26 mouse cellular contexts compared by ENCODE assay signal in genomic region chr14:111683543-111683942, GRCm38 (mm10). TPM values are rescaled to one million over a fixed set of nuclear protein-coding genes. Genes with fewer than 3 reads are reported as not detected.
DNase-seq lines count a peak whose midpoint lies in the region; ATAC-seq and TF ChIP-seq lines count a peak whose summit lies in the region.
"Had no signal": no experiment of that assay in that cellular context is flagged by ENCODE, and none has a peak within 500 bp of the region (broad histone marks: within the 10 kb centered on the region; RNA-seq: fewer than 3 reads in every experiment).

No protein-coding gene starts in this region.

- ATAC-seq in heart, postnatal 0 days (ENCODE audit: insufficient read depth, low read depth): no peak
- no peak for ATAC-seq in heart, embryonic 12.5 days (ENCODE audit: insufficient number of reproducible peaks, low FRiP score)
- ATAC-seq in midbrain, embryonic 11.5 days (ENCODE audit: low FRiP score): no peak
- ATAC-seq: forebrain, embryonic 14.5 days; Patski had no signal

- H3K4me2 ChIP-seq in heart, postnatal 0 days (ENCODE audit: low read depth, low read length): no peak overlapping the region
- no peak overlapping the region for H3K4me2 ChIP-seq in heart, embryonic 12.5 days
- no peak overlapping the region for H3K4me2 ChIP-seq in midbrain, embryonic 11.5 days
- H3K4me2 ChIP-seq: embryonic facial prominence, embryonic 12.5 days; embryonic facial prominence, embryonic 15.5 days; hindbrain, embryonic 14.5 days had no signal

- no peak overlapping the region for H3K27ac ChIP-seq in heart, postnatal 0 days (ENCODE audit: low read depth)
- H3K27ac ChIP-seq in heart, embryonic 12.5 days (ENCODE audit: poor library complexity, severe bottlenecking): no peak overlapping the region
- no peak overlapping the region for H3K27ac ChIP-seq in midbrain, embryonic 11.5 days (ENCODE audit: low read depth, low read length)
- no peak overlapping the region for H3K27ac ChIP-seq in midbrain, embryonic 10.5 days (replicated peaks)
- H3K27ac ChIP-seq: embryonic facial prominence, embryonic 12.5 days; embryonic facial prominence, embryonic 15.5 days; heart, adult 2 months; heart, embryonic 10.5 days; hindbrain, embryonic 10.5 days; hindbrain, embryonic 14.5 days had no signal

- no peaks in the 10 kb centered on the region for H3K36me3 ChIP-seq in heart, postnatal 0 days (replicated peaks; ENCODE audit: control insufficient read depth, insufficient read depth, low read length)
- H3K36me3 ChIP-seq in heart, embryonic 12.5 days: no peaks in the 10 kb centered on the region
- H3K36me3 ChIP-seq in midbrain, embryonic 11.5 days (ENCODE audit: control insufficient read depth, insufficient read depth, low read length): no peaks in the 10 kb centered on the region
- peaks cover 22% of the 10 kb centered on the region for H3K36me3 ChIP-seq in midbrain, embryonic 10.5 days
- H3K36me3 ChIP-seq: embryonic facial prominence, embryonic 12.5 days; embryonic facial prominence, embryonic 15.5 days had no signal

- no peaks in the 10 kb centered on the region for H3K9me3 ChIP-seq in heart, postnatal 0 days (replicated peaks; ENCODE audit: control insufficient read depth, low read length)
- H3K9me3 ChIP-seq in heart, embryonic 12.5 days (replicated peaks): no peaks in the 10 kb centered on the region
- no peaks in the 10 kb centered on the region for H3K9me3 ChIP-seq in midbrain, embryonic 11.5 days (ENCODE audit: control insufficient read depth, low read length)
- H3K9me3 ChIP-seq in midbrain, embryonic 10.5 days (replicated peaks): no peaks in the 10 kb centered on the region
- H3K9me3 ChIP-seq: embryonic facial prominence, embryonic 12.5 days; embryonic facial prominence, embryonic 15.5 days; heart, embryonic 10.5 days; hindbrain, embryonic 10.5 days had no signal

- no peak for TF ChIP-seq POLR2A in brain, embryonic 14.5 days (IDR thresholded peaks at IDR 0.05; ENCODE audit: borderline replicate concordance, extremely low read depth, insufficient read depth, insufficient read length, poor library complexity, severe bottlenecking)

- WGBS in heart, postnatal 0 days: 44% methylated on average over 4 of the region's 4 CpGs
- WGBS in heart, embryonic 12.5 days: 60% methylated on average over 4 of the region's 4 CpGs
- 89% methylated on average over 4 of the region's 4 CpGs for WGBS in midbrain, embryonic 11.5 days
- 85% methylated on average over 4 of the region's 4 CpGs for WGBS in midbrain, embryonic 10.5 days

- H3K4me3 ChIP-seq in heart, postnatal 0 days (ENCODE audit: low read depth, low read length): no peak overlapping the region
- no peak overlapping the region for H3K4me3 ChIP-seq in heart, embryonic 12.5 days
- H3K4me3 ChIP-seq in midbrain, embryonic 11.5 days (ENCODE audit: low read depth, low read length): no peak overlapping the region
- H3K4me3 ChIP-seq in midbrain, embryonic 10.5 days: no peak overlapping the region
- H3K4me3 ChIP-seq: embryonic facial prominence, embryonic 12.5 days; embryonic facial prominence, embryonic 15.5 days; heart, adult 2 months; heart, embryonic 10.5 days; hindbrain, embryonic 10.5 days had no signal

- TF ChIP-seq EP300 in heart, postnatal 0 days (IDR thresholded peaks at IDR 0.05; ENCODE audit: low read depth): no peak

- peaks cover 20% of the 10 kb centered on the region for H3K27me3 ChIP-seq in heart, postnatal 0 days (ENCODE audit: control insufficient read depth, insufficient read depth, low read length)
- peaks cover 23% of the 10 kb centered on the region for H3K27me3 ChIP-seq in heart, embryonic 12.5 days (replicated peaks)
- H3K27me3 ChIP-seq in midbrain, embryonic 11.5 days (ENCODE audit: control insufficient read depth, insufficient read depth, low read length): no peaks in the 10 kb centered on the region; the same call in 1 of the 2 replicates
- peaks cover 26% of the 10 kb centered on the region for H3K27me3 ChIP-seq in midbrain, embryonic 10.5 days (ENCODE audit: low read depth, poor library complexity, severe bottlenecking)

- TF ChIP-seq CTCF in heart, postnatal 0 days (IDR thresholded peaks at IDR 0.05; ENCODE audit: low read depth): peak; percentile 17; the same call in 1 of the 2 replicates
- no peak for TF ChIP-seq CTCF in brain, embryonic 14.5 days (IDR thresholded peaks at IDR 0.05; ENCODE audit: borderline replicate concordance, extremely low read depth, insufficient read depth, insufficient read length)

- 0 out of 2 replicates have a peak, but pooled peaks cover 3% of the 10 kb centered on the region for H3K4me1 ChIP-seq in heart, postnatal 0 days (ENCODE audit: control insufficient read depth, insufficient read depth)
- peaks cover 13% of the 10 kb centered on the region for H3K4me1 ChIP-seq in heart, embryonic 12.5 days (replicated peaks)
- H3K4me1 ChIP-seq in midbrain, embryonic 11.5 days (ENCODE audit: control insufficient read depth, insufficient read depth, low read length): peaks cover 10% of the 10 kb centered on the region
- H3K4me1 ChIP-seq in midbrain, embryonic 10.5 days: peaks cover 19% of the 10 kb centered on the region

- H3K9ac ChIP-seq in heart, postnatal 0 days (replicated peaks; ENCODE audit: low read depth, low read length): no peak overlapping the region
- no peak overlapping the region for H3K9ac ChIP-seq in heart, embryonic 12.5 days
- no peak overlapping the region for H3K9ac ChIP-seq in midbrain, embryonic 11.5 days (ENCODE audit: low read length)
- H3K9ac ChIP-seq: embryonic facial prominence, embryonic 12.5 days; embryonic facial prominence, embryonic 15.5 days; hindbrain, embryonic 14.5 days had no signal

- DNase-seq in heart, postnatal 0 days (ENCODE audit: low spot score): no peak
- peak; percentile 54 for DNase-seq in midbrain, embryonic 11.5 days (ENCODE audit: low spot score, missing footprints)
- DNase-seq in midbrain, embryonic 10.5 days (ENCODE audit: low spot score): no peak
- DNase-seq in retina, postnatal 1 day: peak; percentile 48
- DNase-seq in retina, embryonic 14.5 days (ENCODE audit: low spot score): no peak
- peak; percentile 45 for DNase-seq in brain, embryonic 14.5 days (ENCODE audit: low read depth)
- DNase-seq in T-cell, adult 2 months (ENCODE audit: low spot score): no peak
- DNase-seq: adrenal gland, adult 2 months; adrenal gland, postnatal 14 days; cerebellum, adult 11-12 months; cerebellum, adult 9-10 months; gastrocnemius, postnatal 10 days; gastrocnemius, postnatal 36 days; heart, adult 2 months; heart, postnatal 10 days; heart, postnatal 36 days had no signal

RNA-seq across cellular contexts. Expression of gene Slitrk5, which starts 8.6 kb away (rescaled TPM):
- 0.31 and 2.0 TPM in 2 replicates for total RNA-seq in heart, postnatal 0 days (2014; rRNA removed; ENCODE audit: low replicate concordance)
- polyA plus RNA-seq in heart, postnatal 0 days (2015; fragmentation: Nextera tagmentation; extraction: Ambion mirVana): 1.2 and 1.3 TPM in 2 replicates
- polyA plus RNA-seq in heart, embryonic 12.5 days (2016; fragmentation: Nextera tagmentation; extraction: Ambion mirVana): 25.1 and 26.8 TPM in 2 replicates
- polyA plus RNA-seq in midbrain, embryonic 11.5 days (2014; fragmentation: Nextera tagmentation; extraction: Ambion mirVana): 15.2 and 16.4 TPM in 2 replicates
- polyA plus RNA-seq in midbrain, embryonic 10.5 days (2016; fragmentation: Nextera tagmentation; extraction: Ambion mirVana): 12.0 and 15.5 TPM in 2 replicates
- 18.3 and 27.3 TPM in 2 replicates for polyA plus RNA-seq in brain, embryonic 14.5 days (2012; rRNA removed)
- total RNA-seq: common myeloid progenitor, adult 5-6 weeks; granulocyte monocyte progenitor cell, adult 5-6 weeks; heart, adult 2 months had no signal
- polyA plus RNA-seq: Patski had no signal

Comparison
In these comparisons a context has a peak if more than half of its experiments do, and no peak if none do; other contexts are left out.
1. DNase-seq: peak in midbrain, embryonic 11.5 days (single experiment), retina, postnatal 1 day (single experiment) and brain, embryonic 14.5 days (single experiment); none in heart, postnatal 0 days (single experiment), midbrain, embryonic 10.5 days (single experiment), retina, embryonic 14.5 days (single experiment) and T-cell, adult 2 months (single experiment).